Mouse (Mus musculus): Measurements from ENCODE around the gene Ptk6.
A peak's percentile ranks its signal among the peaks of the same experiment; 100 is the strongest.

The Ptk6 gene

GRCm38 (mm10) chr2:181218881-181219485 is 16.4 kb upstream of the Ptk6 start:
- DNase-seq (ENCODE audit: low spot score) = no peak

- DNase-seq (ENCODE audit: low spot score) = no peak
Observed at GRCm38 (mm10) chr2:181216037-181216436, 13.4 kb upstream of the Ptk6 start.

- DNase-seq (ENCODE audit: low spot score) = peak; percentile 69
Observed at GRCm38 (mm10) chr2:181213021-181213445, 10.4 kb upstream of the Ptk6 start, which contains the start of gene Srms. TSS of gene Srms (minus strand) at chr2:181213185.

- DNase-seq (ENCODE audit: low spot score) = no peak
Observed at GRCm38 (mm10) chr2:181212389-181213020, 9.9 kb upstream of the Ptk6 start.

GRCm38 (mm10) chr2:181206118-181206517 is 3.5 kb upstream of the Ptk6 start:
- DNase-seq (ENCODE audit: low spot score) = no peak

- no peak for DNase-seq (ENCODE audit: low spot score)
Observed at GRCm38 (mm10) chr2:181205678-181206077, 3.1 kb upstream of the Ptk6 start.

- peak; percentile 51 for DNase-seq (ENCODE audit: low spot score)
Observed at GRCm38 (mm10) chr2:181202886-181203285, 297 bp upstream of the Ptk6 start.

GRCm38 (mm10) chr2:181201606-181202005 is 983 bp downstream of the Ptk6 start:
- no peak for DNase-seq (ENCODE audit: low spot score)

- DNase-seq (ENCODE audit: low spot score) = peak; percentile 69
Observed at GRCm38 (mm10) chr2:181196628-181197300, 5.8 kb downstream of the Ptk6 start.

GRCm38 (mm10) chr2:181193044-181193443 is 9.5 kb downstream of the Ptk6 start:
- DNase-seq (ENCODE audit: low spot score) = no peak

- DNase-seq (ENCODE audit: low spot score) = no peak
Observed at GRCm38 (mm10) chr2:181191936-181192335, 10.7 kb downstream of the Ptk6 start.

- DNase-seq (ENCODE audit: low spot score) = peak; percentile 18
Observed at GRCm38 (mm10) chr2:181191385-181191784, 11.2 kb downstream of the Ptk6 start.

GRCm38 (mm10) chr2:181189321-181189720 is 13.3 kb downstream of the Ptk6 start:
- peak; percentile 24 for DNase-seq (ENCODE audit: low spot score)

- DNase-seq (ENCODE audit: low spot score) = peak; percentile 62
Observed at GRCm38 (mm10) chr2:181188681-181189080, 13.9 kb downstream of the Ptk6 start.

- DNase-seq (ENCODE audit: low spot score) = peak; percentile 96
Observed at GRCm38 (mm10) chr2:181187121-181188000, 15.2 kb downstream of the Ptk6 start, which contains the start of gene Ppdpf. TSS of gene Ppdpf (plus strand) at chr2:181187247.

GRCm38 (mm10) chr2:181186635-181187034 is 16.0 kb downstream of the Ptk6 start:
- peak; percentile 88 for DNase-seq (ENCODE audit: low spot score)

GRCm38 (mm10) chr2:181180898-181181297 is 21.7 kb downstream of the Ptk6 start:
- DNase-seq (ENCODE audit: low spot score) = no peak

GRCm38 (mm10) chr2:181178471-181178870 is 24.1 kb downstream of the Ptk6 start:
- DNase-seq (ENCODE audit: low spot score) = no peak

- DNase-seq (ENCODE audit: low spot score) = no peak
Observed at GRCm38 (mm10) chr2:181178015-181178414, 24.6 kb downstream of the Ptk6 start.

- DNase-seq (ENCODE audit: low spot score) = no peak
Observed at GRCm38 (mm10) chr2:181174646-181175045, 27.9 kb downstream of the Ptk6 start.

GRCm38 (mm10) chr2:181166469-181166868 is 36.1 kb downstream of the Ptk6 start:
- no peak for DNase-seq (ENCODE audit: low spot score)

GRCm38 (mm10) chr2:181160821-181161220 is 41.8 kb downstream of the Ptk6 start:
- no peak for DNase-seq (ENCODE audit: low spot score)
